Mouse (Mus musculus) forebrain, embryonic 14.5 days (tissue): ENCODE results near the gene Zfp991. TPM values are rescaled to one million over a fixed set of nuclear protein-coding genes. Genes with fewer than 3 reads are reported as not detected.
"Not testable (repeated sequence)": the region's sequence is repeated elsewhere in the genome, so short reads cannot be mapped to it uniquely, and the experiment has no call there.

Experiments
- ATAC-seq: fragments of 200-750 bp; cut with Nextera tagmentation; 2 replicates; pipeline ENCODE4 v1.8.0; 2017; ENCODE audit warnings: mild to moderate bottlenecking, moderate library complexity
- DNase-seq: peaks from one replicate; pipeline ENCODE4 v3.0.0-alpha.2; 2015; ENCODE audit warnings: low spot score
- H3K27ac ChIP-seq: fragments of 300-500 bp; sonication (generic); 2 replicates; pipeline ENCODE4 v1.5.1; 2014; ENCODE audit warnings: low read depth, mild to moderate bottlenecking, control low read depth, low read length, moderate library complexity
- H3K27me3 ChIP-seq: fragments of 300-500 bp; sonication (generic); replicated peaks from 2 replicates; pipeline ENCODE4 v1.6.1; 2014; ENCODE audit warnings: low read length, control low read depth, mixed read lengths; ENCODE audit not compliant: control insufficient read depth, insufficient read depth
- H3K36me3 ChIP-seq: fragments of 300-500 bp; sonication (generic); 2 replicates; pipeline ENCODE4 v1.6.1; 2014; ENCODE audit warnings: low read length, control low read depth; ENCODE audit not compliant: control insufficient read depth, insufficient read depth
- H3K4me1 ChIP-seq: fragments of 300-500 bp; sonication (generic); 2 replicates; pipeline ENCODE4 v1.6.1; 2014; ENCODE audit warnings: antibody characterized with exemption, low read length, control low read depth; ENCODE audit not compliant: control insufficient read depth, insufficient read depth
- H3K4me2 ChIP-seq: fragments of 300-500 bp; sonication (generic); 2 replicates; pipeline ENCODE4 v1.6.1; 2014; ENCODE audit warnings: mild to moderate bottlenecking, control low read depth, low read length
- H3K4me3 ChIP-seq: fragments of 300-500 bp; sonication (generic); 2 replicates; pipeline ENCODE4 v1.5.1; 2014; ENCODE audit warnings: low read depth, low read length, control low read depth
- H3K9ac ChIP-seq: fragments of 300-500 bp; sonication (generic); 2 replicates; pipeline ENCODE4 v1.6.1; 2014; ENCODE audit warnings: mild to moderate bottlenecking, low read length, control low read depth, moderate library complexity
- H3K9me3 ChIP-seq: fragments of 300-500 bp; sonication (generic); replicated peaks from 2 replicates; pipeline ENCODE4 v1.6.1; 2016; ENCODE audit warnings: low read length, control low read depth, mixed read lengths; ENCODE audit not compliant: control insufficient read depth
- WGBS: fragments of 180-500 bp; shearing (Covaris S2); extraction: QIAGEN DNeasy Blood & Tissue Kit; methylation state at CpG from one replicate; pipeline ENCODE4 v1.1.7; 2014; 5-methylcytosine and 5-hydroxymethylcytosine counted together
- polyA plus RNA-seq: library from polyadenylated mRNA; unstranded; fragments of >200 nt; fragmentation: Nextera tagmentation; extraction: Ambion mirVana; gene quantifications from 2 replicates; pipeline ENCODE4 v1.2.1, GENCODE M21; 2014

The Zfp991 gene
- polyA plus RNA-seq, 1 experiment from 2014 or later = 5.0 TPM

DNA sequence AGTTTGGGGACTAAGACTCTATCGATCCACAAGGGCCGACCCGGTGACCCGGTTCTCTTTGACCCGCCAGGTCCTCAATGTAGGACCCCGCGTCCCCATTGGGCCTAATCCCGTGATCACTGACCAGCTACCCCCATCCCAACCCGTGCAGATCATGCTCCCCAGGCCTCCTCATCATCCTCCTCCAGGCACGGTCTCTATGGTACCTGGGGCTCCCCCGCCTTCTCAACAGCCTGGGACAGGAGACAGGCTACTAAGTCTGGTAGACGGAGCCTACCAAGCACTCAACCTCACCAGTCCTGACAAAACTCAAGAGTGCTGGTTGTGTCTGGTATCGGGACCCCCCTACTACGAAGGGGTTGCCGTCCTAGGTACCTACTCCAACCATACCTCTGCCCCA is 93.8 kb downstream of the Zfp991 start:
- not testable (repeated sequence) for ATAC-seq, H3K4me1 ChIP-seq, H3K9me3 ChIP-seq, H3K27me3 ChIP-seq, H3K4me3 ChIP-seq, H3K27ac ChIP-seq, H3K36me3 ChIP-seq, H3K4me2 ChIP-seq, H3K9ac ChIP-seq, DNase-seq
- WGBS = 87% methylated on average over 6 of the region's 15 CpGs

DNA sequence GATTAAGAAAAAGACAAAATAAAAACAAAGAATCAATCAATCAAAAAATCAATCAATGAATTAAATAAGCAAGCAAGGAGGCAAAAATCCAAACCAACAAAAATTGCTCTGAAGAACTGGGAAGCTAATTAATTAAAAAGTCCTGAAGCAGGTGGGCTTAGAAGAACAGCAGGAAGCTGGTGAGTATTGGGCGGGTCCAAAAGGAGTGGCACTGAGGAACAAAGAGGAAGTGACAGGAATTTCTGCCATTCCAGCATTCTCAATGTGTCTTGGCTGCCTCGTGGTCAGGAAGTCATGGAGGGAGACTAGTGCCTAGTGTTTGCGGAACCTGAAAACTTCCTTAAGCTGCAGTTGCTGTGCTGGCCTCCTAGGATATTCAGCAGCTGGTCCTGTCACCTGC is 98.2 kb downstream of the Zfp991 start:
- H3K9ac ChIP-seq, DNase-seq, H3K27me3 ChIP-seq, H3K4me1 ChIP-seq, H3K4me2 ChIP-seq, H3K36me3 ChIP-seq, ATAC-seq, H3K27ac ChIP-seq, H3K4me3 ChIP-seq: not testable (repeated sequence)
- H3K9me3 ChIP-seq = peaks cover 20% of the 10 kb centered on the region
- WGBS = 54% methylated on average over 2 of the region's 3 CpGs

Other genes starting within 250 kb of the Zfp991 start
- gene Gm21411, start 222.4 kb upstream of the Zfp991 start, polyA plus RNA-seq = not detected in 2 replicates
- gene Zfp989, start 160.1 kb upstream of the Zfp991 start, polyA plus RNA-seq = not detected in 2 replicates
- not detected in 2 replicates for gene Rex2, start 110.2 kb upstream of the Zfp991 start, polyA plus RNA-seq
- not detected in 2 replicates for gene Zfp988, start 173.6 kb downstream of the Zfp991 start, polyA plus RNA-seq
- gene Zfp978, start 229.3 kb downstream of the Zfp991 start, polyA plus RNA-seq = not detected in 2 replicates